Mouse (Mus musculus) bone marrow, adult 2 months (tissue): ENCODE results near the gene 4932438H23Rik. TPM values are rescaled to one million over a fixed set of nuclear protein-coding genes. Genes with fewer than 3 reads are reported as not detected.

Experiments used
- H3K27ac ChIP-seq: fragments of 200-500 bp; 2 replicates; pipeline ENCODE4 v1.5.1; 2012; ENCODE audit warnings: low read depth, mild to moderate bottlenecking, control low read depth, inconsistent platforms, low read length; ENCODE audit not compliant: control insufficient read depth, poor library complexity, insufficient read depth
- H3K4me1 ChIP-seq: fragments of 200-500 bp; 2 replicates; pipeline ENCODE4 v1.6.1; 2011; ENCODE audit warnings: low read length; ENCODE audit not compliant: control insufficient read depth, insufficient read depth
- H3K4me3 ChIP-seq: fragments of 200-500 bp; replicated peaks from 2 replicates; pipeline ENCODE3; 2011; ENCODE audit warnings: mild to moderate bottlenecking, low read depth, low read length, control low read depth; ENCODE audit not compliant: control insufficient read depth
- CTCF ChIP-seq: fragments of 200-500 bp; IDR thresholded peaks from 2 replicates; pipeline ENCODE4 v1.5.1; 2011; ENCODE audit warnings: low read length, control low read depth; ENCODE audit not compliant: control insufficient read depth, insufficient read depth
- POLR2A ChIP-seq: fragments of 200-500 bp; IDR thresholded peaks from 2 replicates; pipeline ENCODE4 v1.6.1; 2011; ENCODE audit warnings: low read depth, mild to moderate bottlenecking, control low read depth, low read length, borderline replicate concordance; ENCODE audit not compliant: control insufficient read depth
- WGBS: fragments of 180-500 bp; shearing (Covaris S2); methylation state at CpG from one replicate; pipeline ENCODE4 v1.1.7; 2018; 5-methylcytosine and 5-hydroxymethylcytosine counted together
- polyA plus RNA-seq: library from polyadenylated mRNA; stranded (reverse); fragments of >200 nt; gene quantifications from 2 replicates; pipeline ENCODE4 v1.2.4, GENCODE M21; 2011; ENCODE audit warnings: low replicate concordance; ENCODE audit not compliant: missing spikeins, insufficient read depth, insufficient read length

Gene 4932438H23Rik
- polyA plus RNA-seq, 1 experiment, result not detected

GRCm38 (mm10) chr16:91073163-91073892 lies 21.6 kb downstream of the 4932438H23Rik start:
- no peaks in the 10 kb centered on the region; the same call in 1 of the 2 replicates for H3K4me1 ChIP-seq
- TF ChIP-seq POLR2A (no peak), CTCF (peak; percentile 89)
- 38% methylated on average over 24 of the region's 24 CpGs for WGBS
- no peak overlapping the region for H3K27ac ChIP-seq
- no peak overlapping the region for H3K4me3 ChIP-seq

GRCm38 (mm10) chr16:91072256-91072655 lies 22.7 kb downstream of the 4932438H23Rik start:
- 100% methylated on average over 1 of the region's 1 CpGs for WGBS
- H3K27ac ChIP-seq, result no peak overlapping the region
- TF ChIP-seq POLR2A (no peak), CTCF (no peak)
- no peak overlapping the region for H3K4me3 ChIP-seq
- H3K4me1 ChIP-seq, result no peaks in the 10 kb centered on the region; the same call in 1 of the 2 replicates

- Histone ChIP-seq H3K4me1 (peaks cover 2% of the 10 kb centered on the region; the same call in 1 of the 2 replicates), H3K27ac (no peak overlapping the region), H3K4me3 (no peak overlapping the region)
- TF ChIP-seq CTCF, result no peak
- 64% methylated on average over 12 of the region's 12 CpGs for WGBS
Measured at GRCm38 (mm10) chr16:91068969-91069368, 26.0 kb downstream of the 4932438H23Rik start.

- WGBS, result 97% methylated on average over 1 of the region's 1 CpGs
- Histone ChIP-seq H3K4me3 (no peak overlapping the region), H3K4me1 (peaks cover 4% of the 10 kb centered on the region), H3K27ac (no peak overlapping the region)
- TF ChIP-seq POLR2A (no peak), CTCF (no peak)
Measured at GRCm38 (mm10) chr16:91067122-91067521, 27.8 kb downstream of the 4932438H23Rik start.

- peaks cover 4% of the 10 kb centered on the region for H3K4me1 ChIP-seq
- TF ChIP-seq POLR2A, result no peak
- no peak for TF ChIP-seq CTCF
- 53% methylated on average over 12 of the region's 12 CpGs for WGBS
- peak overlapping the region; percentile 60 for H3K27ac ChIP-seq
- H3K4me3 ChIP-seq, result no peak overlapping the region
Measured at GRCm38 (mm10) chr16:91064583-91065365, 30.1 kb downstream of the 4932438H23Rik start.

GRCm38 (mm10) chr16:91063786-91064185 lies 31.1 kb downstream of the 4932438H23Rik start:
- WGBS, result 48% methylated on average over 10 of the region's 10 CpGs
- peak overlapping the region; percentile 68 for H3K27ac ChIP-seq
- no peak overlapping the region for H3K4me3 ChIP-seq
- TF ChIP-seq POLR2A (no peak), CTCF (no peak)
- peaks cover 4% of the 10 kb centered on the region for H3K4me1 ChIP-seq

GRCm38 (mm10) chr16:91061531-91062318 lies 33.2 kb downstream of the 4932438H23Rik start:
- WGBS, result 26% methylated on average over 13 of the region's 13 CpGs
- Histone ChIP-seq H3K4me1 (peaks cover 4% of the 10 kb centered on the region), H3K4me3 (no peak overlapping the region), H3K27ac (peak overlapping the region; percentile 35)
- TF ChIP-seq CTCF, result no peak
- no peak for TF ChIP-seq POLR2A

GRCm38 (mm10) chr16:91057741-91058140 lies 37.2 kb downstream of the 4932438H23Rik start:
- 68% methylated on average over 6 of the region's 6 CpGs for WGBS
- TF ChIP-seq POLR2A (no peak), CTCF (no peak)
- Histone ChIP-seq H3K4me1 (no peaks in the 10 kb centered on the region; the same call in 1 of the 2 replicates), H3K27ac (no peak overlapping the region), H3K4me3 (no peak overlapping the region)
